Mouse (Mus musculus) intestine, embryonic 16.5 days (tissue): Measurements from ENCODE around the gene Trim62. TPM values are rescaled to one million over a fixed set of nuclear protein-coding genes. Genes with fewer than 3 reads are reported as not detected.

Source experiments
- ATAC-seq: fragments of 200-750 bp; cut with Nextera tagmentation; 2 replicates; pipeline ENCODE4 v1.8.0; 2017; ENCODE audit warnings: moderate TSS enrichment, moderate library complexity
- H3K27ac ChIP-seq: fragments of 300-500 bp; sonication (generic); 2 replicates; pipeline ENCODE4 v1.5.1; 2014; ENCODE audit warnings: mild to moderate bottlenecking, low read length
- H3K27me3 ChIP-seq: fragments of 300-500 bp; sonication (generic); replicated peaks from 2 replicates; pipeline ENCODE4 v1.6.1; 2014; ENCODE audit warnings: low read length, control low read depth, mixed read lengths; ENCODE audit not compliant: control insufficient read depth, insufficient read depth
- H3K36me3 ChIP-seq: fragments of 300-500 bp; sonication (generic); 2 replicates; pipeline ENCODE4 v1.6.1; 2014; ENCODE audit warnings: low read length, control low read depth; ENCODE audit not compliant: control insufficient read depth, insufficient read depth
- H3K4me1 ChIP-seq: fragments of 300-500 bp; sonication (generic); 2 replicates; pipeline ENCODE4 v1.6.1; 2014; ENCODE audit warnings: low read length, control low read depth, mixed read lengths; ENCODE audit not compliant: control insufficient read depth, insufficient read depth
- H3K4me2 ChIP-seq: fragments of 300-500 bp; sonication (generic); 2 replicates; pipeline ENCODE4 v1.6.1; 2014; ENCODE audit warnings: low read depth, low read length, control low read depth
- H3K4me3 ChIP-seq: fragments of 300-500 bp; sonication (generic); 2 replicates; pipeline ENCODE4 v1.5.1; 2014; ENCODE audit warnings: mild to moderate bottlenecking, low read length
- H3K9ac ChIP-seq: fragments of 300-500 bp; sonication (generic); 2 replicates; pipeline ENCODE4 v1.6.1; 2014; ENCODE audit warnings: low read depth, low read length
- H3K9me3 ChIP-seq: fragments of 300-500 bp; sonication (generic); 2 replicates; pipeline ENCODE4 v1.6.1; 2016; ENCODE audit warnings: low read length, control low read depth; ENCODE audit not compliant: control insufficient read depth
- WGBS: fragments of 180-500 bp; shearing (Covaris S2); extraction: QIAGEN DNeasy Blood & Tissue Kit; methylation state at CpG from one replicate; pipeline ENCODE4 v1.1.7; 2014; 5-methylcytosine and 5-hydroxymethylcytosine counted together
- polyA plus RNA-seq: library from polyadenylated mRNA; unstranded; fragments of >200 nt; fragmentation: Nextera tagmentation; extraction: Ambion mirVana; gene quantifications from 2 replicates; pipeline ENCODE4 v1.2.1, GENCODE M21; 2015

The Trim62 gene
- polyA plus RNA-seq, 1 experiment from 2014 or later, result 2.2 TPM

DNA sequence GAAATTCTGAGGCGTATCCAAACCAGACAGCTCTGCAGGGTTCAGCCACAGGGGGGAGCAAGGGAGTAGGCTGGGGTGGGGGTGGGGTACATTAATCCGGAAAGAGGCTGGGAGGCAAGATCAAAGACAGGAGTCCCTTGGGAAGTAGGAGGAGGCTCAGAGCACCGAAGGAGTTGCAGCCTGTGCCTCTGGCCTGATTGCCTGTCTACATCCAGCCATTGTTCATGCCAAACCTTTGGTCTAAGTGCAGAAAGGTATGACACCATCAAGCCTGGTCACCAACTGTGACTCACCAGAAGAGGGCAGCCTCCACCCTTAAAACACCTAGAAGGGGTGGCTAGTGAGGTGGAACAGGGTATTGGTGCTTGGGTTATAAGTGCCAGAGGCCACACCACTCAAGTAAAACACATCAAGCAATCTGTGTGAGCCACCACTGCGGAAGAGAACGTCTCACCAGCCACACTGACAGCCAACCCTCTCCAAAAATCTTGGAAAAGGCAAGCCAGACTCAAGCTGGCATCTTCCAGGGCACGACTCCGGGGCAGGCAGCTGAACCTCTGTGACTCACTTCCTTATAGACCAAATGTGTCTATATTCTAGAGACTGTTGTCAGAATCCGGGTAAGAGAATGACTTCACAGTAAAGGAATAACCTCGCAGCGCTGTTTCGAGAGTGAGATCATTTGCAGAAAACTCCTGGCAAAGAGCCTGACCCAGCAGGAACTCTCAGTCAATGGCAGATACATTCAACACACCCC lies 74.0 kb downstream of the Trim62 start:
- no peaks in the 10 kb centered on the region for H3K36me3 ChIP-seq
- H3K4me2 ChIP-seq, result no peak overlapping the region
- peak; percentile 38; the same call in 1 of the 2 replicates for ATAC-seq
- H3K4me3 ChIP-seq, result no peak overlapping the region
- H3K4me1 ChIP-seq, result peaks cover 16% of the 10 kb centered on the region
- H3K27ac ChIP-seq, result no peak overlapping the region
- 41% methylated on average over 11 of the region's 11 CpGs for WGBS
- no peak overlapping the region for H3K9ac ChIP-seq
- no peaks in the 10 kb centered on the region for H3K27me3 ChIP-seq
- no peaks in the 10 kb centered on the region for H3K9me3 ChIP-seq

DNA sequence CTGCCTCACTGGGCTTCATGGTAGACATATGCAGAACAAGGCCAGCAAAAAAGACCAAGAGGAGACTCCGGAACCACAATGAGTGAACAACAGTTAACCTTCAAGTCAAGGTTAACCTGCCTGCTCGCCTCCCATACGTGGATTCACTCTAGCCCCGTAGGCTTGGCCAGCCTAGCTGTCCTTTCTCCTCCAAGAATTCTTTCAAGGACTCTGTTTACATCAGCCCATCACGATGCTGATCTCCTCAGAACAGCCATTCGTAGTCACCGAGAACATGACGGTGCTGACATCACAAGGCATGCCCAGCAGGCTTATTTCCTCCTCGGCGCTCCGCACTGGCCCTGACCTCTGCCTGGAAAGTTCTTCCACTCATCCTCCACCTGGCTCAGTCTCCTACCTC lies 74.8 kb downstream of the Trim62 start:
- ATAC-seq, result no peak

DNA sequence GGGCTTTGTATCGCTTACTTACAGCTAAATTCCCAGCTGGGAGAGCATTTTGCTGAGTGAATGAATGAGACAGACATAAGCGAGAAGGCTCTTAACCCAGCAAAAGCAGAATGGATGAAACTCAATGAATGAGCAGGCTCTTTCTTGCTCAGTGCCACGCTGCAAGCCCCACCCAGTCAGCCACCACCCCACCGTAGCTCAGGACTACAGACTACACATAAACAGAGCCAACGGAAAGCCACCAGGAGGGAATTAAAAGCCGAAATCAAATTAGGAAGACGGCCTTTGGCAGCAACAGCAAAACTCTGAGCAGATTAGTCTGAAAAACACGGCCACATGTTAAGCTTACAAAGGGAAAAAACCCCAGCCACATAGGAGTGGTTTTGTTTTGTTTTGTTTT lies 75.5 kb downstream of the Trim62 start:
- no peaks in the 10 kb centered on the region for H3K9me3 ChIP-seq
- no peak overlapping the region for H3K4me2 ChIP-seq
- peaks cover 20% of the 10 kb centered on the region for H3K4me1 ChIP-seq
- H3K27me3 ChIP-seq, result no peaks in the 10 kb centered on the region
- H3K4me3 ChIP-seq, result no peak overlapping the region
- H3K9ac ChIP-seq, result no peak overlapping the region
- 75% methylated on average over 8 of the region's 8 CpGs for WGBS
- no peak for ATAC-seq
- no peaks in the 10 kb centered on the region for H3K36me3 ChIP-seq
- no peak overlapping the region for H3K27ac ChIP-seq

More for the DNA sequence above, 74.8 kb downstream of the Trim62 start:
- H3K36me3 ChIP-seq, result no peaks in the 10 kb centered on the region
- peaks cover 19% of the 10 kb centered on the region for H3K4me1 ChIP-seq
- H3K27ac ChIP-seq, result no peak overlapping the region
- H3K4me3 ChIP-seq, result no peak overlapping the region
- H3K9ac ChIP-seq, result no peak overlapping the region
- no peak overlapping the region for H3K4me2 ChIP-seq
- WGBS, result 75% methylated on average over 11 of the region's 11 CpGs
- H3K27me3 ChIP-seq, result no peaks in the 10 kb centered on the region
- H3K9me3 ChIP-seq, result no peaks in the 10 kb centered on the region

DNA sequence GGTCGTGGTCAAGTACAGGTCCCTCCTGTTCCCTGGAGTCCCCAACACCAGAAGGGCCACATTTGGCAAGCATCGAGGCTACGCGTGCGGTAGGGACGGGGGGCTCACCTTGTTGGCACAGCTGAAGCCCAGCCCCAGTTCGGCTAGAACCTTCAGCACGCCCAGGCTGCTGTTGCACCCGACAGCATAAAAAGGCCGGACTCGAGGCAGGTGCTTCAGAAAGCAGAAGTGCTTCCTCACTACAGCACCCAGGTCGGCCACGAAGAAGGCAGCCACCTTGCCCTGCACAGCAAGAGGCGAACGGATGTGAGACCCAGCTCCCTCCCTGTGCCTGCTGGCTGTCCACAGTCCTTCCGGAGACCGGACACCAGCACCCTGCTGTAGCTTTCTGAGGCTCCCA lies 76.3 kb downstream of the Trim62 start:
- Histone ChIP-seq H3K9ac (no peak overlapping the region), H3K27me3 (no peaks in the 10 kb centered on the region), H3K4me2 (no peak overlapping the region), H3K27ac (no peak overlapping the region), H3K9me3 (no peaks in the 10 kb centered on the region), H3K36me3 (no peaks in the 10 kb centered on the region), H3K4me3 (no peak overlapping the region), H3K4me1 (peaks cover 20% of the 10 kb centered on the region)
- WGBS, result 90% methylated on average over 17 of the region's 17 CpGs
- ATAC-seq, result no peak

Other genes with a start within 250 kb of the Trim62 start
- gene Phc2, start 228.9 kb upstream of the Trim62 start, polyA plus RNA-seq, result 9.9 and 10.3 TPM in 2 replicates
- 0.07 and 0.09 TPM in 2 replicates for gene A3galt2, start 128.2 kb upstream of the Trim62 start, polyA plus RNA-seq
- 20.1 and 20.3 TPM in 2 replicates for gene Zfp362, start 77.5 kb upstream of the Trim62 start, polyA plus RNA-seq
- 11.1 and 12.5 TPM in 2 replicates for gene Azin2, start 78.9 kb downstream of the Trim62 start, polyA plus RNA-seq
- 343 and 356 TPM in 2 replicates for gene Ak2, start 108.4 kb downstream of the Trim62 start, polyA plus RNA-seq
- gene Rnf19b, start 174.7 kb downstream of the Trim62 start, polyA plus RNA-seq, result 5.6 and 7.0 TPM in 2 replicates
- 159 and 167 TPM in 2 replicates for gene Tmem54, start 222.0 kb downstream of the Trim62 start, polyA plus RNA-seq
- gene Hpca, start 238.5 kb downstream of the Trim62 start, polyA plus RNA-seq, result 4.0 and 4.5 TPM in 2 replicates